In the genomic region with DNA sequence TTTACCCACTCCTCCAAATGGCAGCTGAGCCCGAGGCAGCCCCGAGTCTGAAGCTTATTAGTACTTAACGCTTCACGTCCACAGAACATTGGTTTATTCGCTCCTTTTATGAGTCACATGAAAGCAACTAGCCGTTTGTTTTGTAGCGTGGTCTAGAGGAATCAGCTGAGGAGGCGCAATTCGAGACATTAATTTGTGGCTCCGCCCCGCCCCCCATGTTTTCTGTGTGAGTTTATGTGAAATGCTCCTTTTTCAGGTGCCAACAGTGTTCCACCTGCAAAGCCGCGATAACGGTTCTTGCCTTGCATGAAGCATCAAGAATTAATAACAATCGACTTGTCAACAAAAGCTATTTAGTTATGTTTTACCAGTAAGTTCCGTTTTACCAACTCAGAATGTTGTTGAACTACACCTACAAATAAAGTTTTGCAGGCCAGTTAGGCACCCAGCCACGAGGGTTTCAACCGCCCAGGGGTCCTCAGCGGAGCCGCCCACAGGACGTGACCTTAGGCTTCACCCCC, we compare ENCODE assay signal across 8 mouse cellular contexts. TPM values are rescaled to one million over a fixed set of nuclear protein-coding genes. Genes with fewer than 3 reads are reported as not detected.
DNase-seq lines count a peak whose midpoint lies in the region; ATAC-seq and TF ChIP-seq lines count a peak whose summit lies in the region.

No protein-coding gene starts in this region.

- ATAC-seq in forebrain, postnatal 0 days: no peak
- no peak for ATAC-seq in limb, embryonic 14.5 days (ENCODE audit: low FRiP score, low read depth)
- ATAC-seq in neural tube, embryonic 14.5 days (ENCODE audit: low read depth): 0 out of 2 replicates have a peak, but pooled peaks have one; percentile 12

- H3K4me3 ChIP-seq in forebrain, postnatal 0 days (ENCODE audit: low read depth, low read length): peak overlapping the region; percentile 68
- H3K4me3 ChIP-seq in limb, embryonic 14.5 days (replicated peaks; ENCODE audit: low read length): peak overlapping the region; percentile 52
- H3K4me3 ChIP-seq in neural tube, embryonic 14.5 days (ENCODE audit: low read depth, low read length): peak overlapping the region; percentile 59

- H3K9me3 ChIP-seq in forebrain, postnatal 0 days (ENCODE audit: low read length): no peaks in the 10 kb centered on the region
- no peaks in the 10 kb centered on the region for H3K9me3 ChIP-seq in limb, embryonic 14.5 days (ENCODE audit: control insufficient read depth, low read length)
- H3K9me3 ChIP-seq in neural tube, embryonic 14.5 days (ENCODE audit: control insufficient read depth, low read length): no peaks in the 10 kb centered on the region

- H3K4me2 ChIP-seq in forebrain, postnatal 0 days (ENCODE audit: low read depth): peak overlapping the region; percentile 84
- H3K4me2 ChIP-seq in limb, embryonic 14.5 days (replicated peaks; ENCODE audit: low read depth, low read length, severe bottlenecking): peak overlapping the region; percentile 78
- H3K4me2 ChIP-seq in neural tube, embryonic 14.5 days (ENCODE audit: low read depth, low read length): peak overlapping the region; percentile 67

- H3K4me1 ChIP-seq in forebrain, postnatal 0 days (ENCODE audit: insufficient read depth): no peaks in the 10 kb centered on the region
- H3K4me1 ChIP-seq in limb, embryonic 14.5 days (ENCODE audit: control insufficient read depth, insufficient read depth, low read length): 0 out of 2 replicates have a peak, but pooled peaks cover 2% of the 10 kb centered on the region
- H3K4me1 ChIP-seq in neural tube, embryonic 14.5 days (ENCODE audit: control insufficient read depth, insufficient read depth, low read length): peaks cover 7% of the 10 kb centered on the region; the same call in 1 of the 2 replicates

- DNase-seq in kidney, adult 18-20 months: peak; percentile 9
- no peak for DNase-seq in kidney, adult 8-10 months
- peak; percentile 38 for DNase-seq in ZHBTc4 (ENCODE audit: low read depth, low spot score)
- DNase-seq in forebrain, postnatal 0 days: no peak
- peak; percentile 44 for DNase-seq in limb, embryonic 14.5 days (ENCODE audit: low spot score)
- DNase-seq in frontal cortex, postnatal 36 days (ENCODE audit: low spot score in 2 of 2): no peak
- DNase-seq in yolk sac, embryonic 10.5 days (ENCODE audit: low spot score): no peak

- peak overlapping the region; percentile 71 for H3K9ac ChIP-seq in forebrain, postnatal 0 days
- peak overlapping the region; percentile 75 for H3K9ac ChIP-seq in limb, embryonic 14.5 days (ENCODE audit: low read depth, low read length, severe bottlenecking)
- H3K9ac ChIP-seq in neural tube, embryonic 14.5 days (replicated peaks; ENCODE audit: low read depth, low read length): peak overlapping the region; percentile 68

- WGBS in forebrain, postnatal 0 days: 2% methylated on average over 21 of the region's 21 CpGs
- 1% methylated on average over 21 of the region's 21 CpGs for WGBS in limb, embryonic 14.5 days
- 2% methylated on average over 21 of the region's 21 CpGs for whole genome bisulfite sequencing in neural tube, embryonic 14.5 days

- peak overlapping the region; percentile 62; the same call in 1 of the 2 replicates for H3K27ac ChIP-seq in forebrain, postnatal 0 days (ENCODE audit: low read depth, low read length)
- peak overlapping the region; percentile 78 for H3K27ac ChIP-seq in limb, embryonic 14.5 days (replicated peaks; ENCODE audit: low read depth, low read length)
- H3K27ac ChIP-seq in neural tube, embryonic 14.5 days (ENCODE audit: low read depth, low read length): peak overlapping the region; percentile 52; the same call in 1 of the 2 replicates

- H3K27me3 ChIP-seq in forebrain, postnatal 0 days (ENCODE audit: insufficient read depth, low read length): no peaks in the 10 kb centered on the region
- no peaks in the 10 kb centered on the region for H3K27me3 ChIP-seq in limb, embryonic 14.5 days (ENCODE audit: control insufficient read depth, insufficient read depth, low read length)
- H3K27me3 ChIP-seq in neural tube, embryonic 14.5 days (ENCODE audit: control insufficient read depth, insufficient read depth, low read length): no peaks in the 10 kb centered on the region

- TF ChIP-seq CTCF in forebrain, postnatal 0 days (IDR thresholded peaks at IDR 0.05; ENCODE audit: low read depth): no peak

- no peak for TF ChIP-seq POLR2A in limb, embryonic 14.5 days (IDR thresholded peaks at IDR 0.05; ENCODE audit: borderline replicate concordance, extremely low read depth, insufficient read depth, insufficient read length)

- no peaks in the 10 kb centered on the region for H3K36me3 ChIP-seq in forebrain, postnatal 0 days (ENCODE audit: insufficient read depth)
- H3K36me3 ChIP-seq in limb, embryonic 14.5 days (ENCODE audit: control insufficient read depth, insufficient read depth, low read length): peaks cover 18% of the 10 kb centered on the region
- no peaks in the 10 kb centered on the region for H3K36me3 ChIP-seq in neural tube, embryonic 14.5 days (ENCODE audit: control insufficient read depth, insufficient read depth, low read length)

RNA-seq across cellular contexts. Expression of a gene that starts 0.9 kb away (rescaled TPM):
- total RNA-seq in forebrain, postnatal 0 days (2014; rRNA removed): 21.3 and 23.1 TPM in 2 replicates
- polyA plus RNA-seq in forebrain, postnatal 0 days (2015; fragmentation: Nextera tagmentation; extraction: Ambion mirVana): 17.9 and 19.5 TPM in 2 replicates
- polyA plus RNA-seq in limb, embryonic 14.5 days (2012; rRNA removed): 33.8 and 39.4 TPM in 2 replicates
- polyA plus RNA-seq in limb, embryonic 14.5 days (2014; fragmentation: Nextera tagmentation; extraction: Ambion mirVana): 45.1 and 46.8 TPM in 2 replicates
- 22.0 and 23.0 TPM in 2 replicates for polyA plus RNA-seq in neural tube, embryonic 14.5 days (2014; fragmentation: Nextera tagmentation; extraction: Ambion mirVana)

RNA-seq across cellular contexts. Expression of a gene that starts 23.8 kb away (rescaled TPM):
- 4.4 and 6.6 TPM in 2 replicates for total RNA-seq in forebrain, postnatal 0 days (2014; rRNA removed)
- polyA plus RNA-seq in forebrain, postnatal 0 days (2015; fragmentation: Nextera tagmentation; extraction: Ambion mirVana): 4.4 and 4.5 TPM in 2 replicates
- 61.4 and 66.1 TPM in 2 replicates for polyA plus RNA-seq in limb, embryonic 14.5 days (2012; rRNA removed)
- 18.1 and 24.2 TPM in 2 replicates for polyA plus RNA-seq in limb, embryonic 14.5 days (2014; fragmentation: Nextera tagmentation; extraction: Ambion mirVana)
- polyA plus RNA-seq in neural tube, embryonic 14.5 days (2014; fragmentation: Nextera tagmentation; extraction: Ambion mirVana): 2.3 and 5.7 TPM in 2 replicates

RNA-seq across cellular contexts. Expression of a gene that starts 36.2 kb away (rescaled TPM):
- 85.4 and 87.1 TPM in 2 replicates for total RNA-seq in forebrain, postnatal 0 days (2014; rRNA removed)
- 87.0 and 100 TPM in 2 replicates for polyA plus RNA-seq in forebrain, postnatal 0 days (2015; fragmentation: Nextera tagmentation; extraction: Ambion mirVana)
- 72.7 and 77.0 TPM in 2 replicates for polyA plus RNA-seq in limb, embryonic 14.5 days (2012; rRNA removed)
- 68.5 and 74.3 TPM in 2 replicates for polyA plus RNA-seq in limb, embryonic 14.5 days (2014; fragmentation: Nextera tagmentation; extraction: Ambion mirVana)
- polyA plus RNA-seq in neural tube, embryonic 14.5 days (2014; fragmentation: Nextera tagmentation; extraction: Ambion mirVana): 97.9 and 99.1 TPM in 2 replicates

RNA-seq across cellular contexts. Expression of a gene that starts 52.3 kb away (rescaled TPM):
- total RNA-seq in forebrain, postnatal 0 days (2014; rRNA removed): 6.5 and 12.8 TPM in 2 replicates
- 2.2 and 3.1 TPM in 2 replicates for polyA plus RNA-seq in forebrain, postnatal 0 days (2015; fragmentation: Nextera tagmentation; extraction: Ambion mirVana)
- 13.5 and 14.0 TPM in 2 replicates for polyA plus RNA-seq in limb, embryonic 14.5 days (2012; rRNA removed)
- polyA plus RNA-seq in limb, embryonic 14.5 days (2014; fragmentation: Nextera tagmentation; extraction: Ambion mirVana): 4.4 and 7.3 TPM in 2 replicates
- polyA plus RNA-seq in neural tube, embryonic 14.5 days (2014; fragmentation: Nextera tagmentation; extraction: Ambion mirVana): 4.6 and 5.0 TPM in 2 replicates

Comparison
In these comparisons a context has a peak if more than half of its experiments do, and no peak if none do; other contexts are left out.
1. DNase-seq: peak in kidney, adult 18-20 months (single experiment), ZHBTc4 (single experiment) and limb, embryonic 14.5 days (single experiment); none in kidney, adult 8-10 months (0 of 2), forebrain, postnatal 0 days (single experiment), frontal cortex, postnatal 36 days (0 of 2) and yolk sac, embryonic 10.5 days (single experiment).
2. Peak in every context shown above with its lines, with median percentiles within 50 percentile points of each other: H3K27ac ChIP-seq, H3K4me2 ChIP-seq, H3K4me3 ChIP-seq and H3K9ac ChIP-seq.